Mouse (Mus musculus): ENCODE results near the gene Rab3b. TPM values are rescaled to one million over a fixed set of nuclear protein-coding genes. Genes with fewer than 3 reads are reported as not detected.
"Not testable (repeated sequence)": the region's sequence is repeated elsewhere in the genome, so short reads cannot be mapped to it uniquely, and the experiment has no call there.

The Rab3b gene
- polyA plus RNA-seq, 1 experiment, result 4.1 TPM

- TF ChIP-seq MAX (IDR thresholded peaks at IDR 0.05) (no peak), MYOG (IDR thresholded peaks at IDR 0.05; ENCODE audit: control insufficient read depth, extremely low read depth, insufficient read length) (no peak), USF1 (IDR thresholded peaks at IDR 0.05; ENCODE audit: low read depth) (no peak), FOSL1 (IDR thresholded peaks at IDR 0.05; ENCODE audit: insufficient read depth, low read length, poor library complexity, severe bottlenecking) (no peak), MYOD1 (IDR thresholded peaks at IDR 0.05; ENCODE audit: control insufficient read depth, insufficient read length, low read depth) (no peak), CTCF (IDR thresholded peaks at IDR 0.05; ENCODE audit: control insufficient read depth, insufficient read depth, insufficient read length) (no peak), CEBPB (IDR thresholded peaks at IDR 0.05; ENCODE audit: low read depth) (no peak)
Observed at GRCm38 (mm10) chr4:108909872-108910425, 31.1 kb downstream of the Rab3b start.

GRCm38 (mm10) chr4:108911866-108912265, 33.0 kb downstream of the Rab3b start:
- H3K36me3 ChIP-seq (ENCODE audit: control insufficient read depth, insufficient read depth), result no peaks in the 10 kb centered on the region
- H3K79me3 ChIP-seq (ENCODE audit: low read depth), result no peaks in the 10 kb centered on the region
- H3K4me3 ChIP-seq (ENCODE audit: insufficient read depth, poor library complexity, severe bottlenecking), result no peak overlapping the region
- no peaks in the 10 kb centered on the region for H3K27me3 ChIP-seq (ENCODE audit: control insufficient read depth, insufficient read depth, insufficient read length)
- no peaks in the 10 kb centered on the region for H3K79me2 ChIP-seq (ENCODE audit: control insufficient read depth, insufficient read depth)
- H3ac ChIP-seq (ENCODE audit: control insufficient read depth, insufficient read length, low read depth), result no peak overlapping the region
- TF ChIP-seq FOSL1 (IDR thresholded peaks at IDR 0.05; ENCODE audit: insufficient read depth, low read length, poor library complexity, severe bottlenecking), result no peak
- no peak for TF ChIP-seq CEBPB (IDR thresholded peaks at IDR 0.05; ENCODE audit: low read depth)
- TF ChIP-seq MYOD1 (IDR thresholded peaks at IDR 0.05; ENCODE audit: control insufficient read depth, insufficient read length, low read depth), result no peak
- no peak for TF ChIP-seq USF1 (IDR thresholded peaks at IDR 0.05; ENCODE audit: low read depth)
- no peak for TF ChIP-seq MAX (IDR thresholded peaks at IDR 0.05)
- TF ChIP-seq CTCF (IDR thresholded peaks at IDR 0.05; ENCODE audit: control insufficient read depth, insufficient read depth, insufficient read length), result no peak
- TF ChIP-seq MYOG (IDR thresholded peaks at IDR 0.05; ENCODE audit: control insufficient read depth, extremely low read depth, insufficient read length), result no peak

More at GRCm38 (mm10) chr4:108909872-108910425, 31.1 kb downstream of the Rab3b start:
- Histone ChIP-seq H3K27me3 (ENCODE audit: control insufficient read depth, insufficient read depth, insufficient read length) (no peaks in the 10 kb centered on the region), H3K36me3 (ENCODE audit: control insufficient read depth, insufficient read depth) (no peaks in the 10 kb centered on the region), H3K79me2 (ENCODE audit: control insufficient read depth, insufficient read depth) (no peaks in the 10 kb centered on the region), H3ac (ENCODE audit: control insufficient read depth, insufficient read length, low read depth) (no peak overlapping the region), H3K4me3 (ENCODE audit: insufficient read depth, poor library complexity, severe bottlenecking) (no peak overlapping the region), H3K79me3 (ENCODE audit: low read depth) (no peaks in the 10 kb centered on the region)

- Histone ChIP-seq H3ac (ENCODE audit: control insufficient read depth, insufficient read length, low read depth) (no peak overlapping the region), H3K79me2 (ENCODE audit: control insufficient read depth, insufficient read depth) (no peaks in the 10 kb centered on the region), H3K79me3 (ENCODE audit: low read depth) (no peaks in the 10 kb centered on the region), H3K36me3 (ENCODE audit: control insufficient read depth, insufficient read depth) (no peaks in the 10 kb centered on the region), H3K4me3 (ENCODE audit: insufficient read depth, poor library complexity, severe bottlenecking) (no peak overlapping the region), H3K27me3 (ENCODE audit: control insufficient read depth, insufficient read depth, insufficient read length) (no peaks in the 10 kb centered on the region)
- TF ChIP-seq MAX (IDR thresholded peaks at IDR 0.05) (no peak), MYOD1 (IDR thresholded peaks at IDR 0.05; ENCODE audit: control insufficient read depth, insufficient read length, low read depth) (no peak), USF1 (IDR thresholded peaks at IDR 0.05; ENCODE audit: low read depth) (no peak), CEBPB (IDR thresholded peaks at IDR 0.05; ENCODE audit: low read depth) (no peak), MYOG (IDR thresholded peaks at IDR 0.05; ENCODE audit: control insufficient read depth, extremely low read depth, insufficient read length) (no peak), FOSL1 (IDR thresholded peaks at IDR 0.05; ENCODE audit: insufficient read depth, low read length, poor library complexity, severe bottlenecking) (no peak), CTCF (IDR thresholded peaks at IDR 0.05; ENCODE audit: control insufficient read depth, insufficient read depth, insufficient read length) (no peak)
Observed at GRCm38 (mm10) chr4:108913180-108913579, 34.3 kb downstream of the Rab3b start.

- no peak overlapping the region for H3ac ChIP-seq (ENCODE audit: control insufficient read depth, insufficient read length, low read depth)
- H3K79me2 ChIP-seq (ENCODE audit: control insufficient read depth, insufficient read depth), result no peaks in the 10 kb centered on the region
- H3K27me3 ChIP-seq (ENCODE audit: control insufficient read depth, insufficient read depth, insufficient read length), result no peaks in the 10 kb centered on the region
- no peak for TF ChIP-seq MYOG (IDR thresholded peaks at IDR 0.05; ENCODE audit: control insufficient read depth, extremely low read depth, insufficient read length)
- no peak for TF ChIP-seq USF1 (IDR thresholded peaks at IDR 0.05; ENCODE audit: low read depth)
- TF ChIP-seq CEBPB (IDR thresholded peaks at IDR 0.05; ENCODE audit: low read depth), result no peak
- TF ChIP-seq CTCF (IDR thresholded peaks at IDR 0.05; ENCODE audit: control insufficient read depth, insufficient read depth, insufficient read length), result no peak
- TF ChIP-seq MAX (IDR thresholded peaks at IDR 0.05), result no peak
- H3K79me3 ChIP-seq (ENCODE audit: low read depth), result no peaks in the 10 kb centered on the region
- no peak overlapping the region for H3K4me3 ChIP-seq (ENCODE audit: insufficient read depth, poor library complexity, severe bottlenecking)
- H3K36me3 ChIP-seq (ENCODE audit: control insufficient read depth, insufficient read depth), result no peaks in the 10 kb centered on the region
Observed at GRCm38 (mm10) chr4:108914391-108914790, 35.5 kb downstream of the Rab3b start.

- H3K4me3 ChIP-seq (ENCODE audit: insufficient read depth, poor library complexity, severe bottlenecking), result no peak overlapping the region
- H3K79me2 ChIP-seq (ENCODE audit: control insufficient read depth, insufficient read depth), result no peaks in the 10 kb centered on the region
- TF ChIP-seq MAX (IDR thresholded peaks at IDR 0.05) (no peak), FOSL1 (IDR thresholded peaks at IDR 0.05; ENCODE audit: insufficient read depth, low read length, poor library complexity, severe bottlenecking) (no peak), CTCF (IDR thresholded peaks at IDR 0.05; ENCODE audit: control insufficient read depth, insufficient read depth, insufficient read length) (no peak), MYOD1 (IDR thresholded peaks at IDR 0.05; ENCODE audit: control insufficient read depth, insufficient read length, low read depth) (no peak), USF1 (IDR thresholded peaks at IDR 0.05; ENCODE audit: low read depth) (no peak), MYOG (IDR thresholded peaks at IDR 0.05; ENCODE audit: control insufficient read depth, extremely low read depth, insufficient read length) (no peak)
- no peak overlapping the region for H3ac ChIP-seq (ENCODE audit: control insufficient read depth, insufficient read length, low read depth)
- H3K27me3 ChIP-seq (ENCODE audit: control insufficient read depth, insufficient read depth, insufficient read length), result no peaks in the 10 kb centered on the region
- no peaks in the 10 kb centered on the region for H3K79me3 ChIP-seq (ENCODE audit: low read depth)
- H3K36me3 ChIP-seq (ENCODE audit: control insufficient read depth, insufficient read depth), result no peaks in the 10 kb centered on the region
Observed at GRCm38 (mm10) chr4:108915101-108915500, 36.2 kb downstream of the Rab3b start.

- Histone ChIP-seq H3K36me3 (ENCODE audit: control insufficient read depth, insufficient read depth) (no peaks in the 10 kb centered on the region), H3K79me2 (ENCODE audit: control insufficient read depth, insufficient read depth) (no peaks in the 10 kb centered on the region), H3ac (ENCODE audit: control insufficient read depth, insufficient read length, low read depth) (no peak overlapping the region), H3K27me3 (ENCODE audit: control insufficient read depth, insufficient read depth, insufficient read length) (no peaks in the 10 kb centered on the region), H3K4me3 (ENCODE audit: insufficient read depth, poor library complexity, severe bottlenecking) (no peak overlapping the region), H3K79me3 (ENCODE audit: low read depth) (no peaks in the 10 kb centered on the region)
- no peak for TF ChIP-seq MYOG (IDR thresholded peaks at IDR 0.05; ENCODE audit: control insufficient read depth, extremely low read depth, insufficient read length)
- no peak for TF ChIP-seq CTCF (IDR thresholded peaks at IDR 0.05; ENCODE audit: control insufficient read depth, insufficient read depth, insufficient read length)
- no peak for TF ChIP-seq CEBPB (IDR thresholded peaks at IDR 0.05; ENCODE audit: low read depth)
- TF ChIP-seq MYOD1 (IDR thresholded peaks at IDR 0.05; ENCODE audit: control insufficient read depth, insufficient read length, low read depth), result no peak
- no peak for TF ChIP-seq FOSL1 (IDR thresholded peaks at IDR 0.05; ENCODE audit: insufficient read depth, low read length, poor library complexity, severe bottlenecking)
- no peak for TF ChIP-seq USF1 (IDR thresholded peaks at IDR 0.05; ENCODE audit: low read depth)
- TF ChIP-seq MAX (IDR thresholded peaks at IDR 0.05), result no peak
Observed at GRCm38 (mm10) chr4:108917654-108918053, 38.8 kb downstream of the Rab3b start.

- H3K27me3 ChIP-seq (ENCODE audit: control insufficient read depth, insufficient read depth, insufficient read length); H3K36me3 ChIP-seq (ENCODE audit: control insufficient read depth, insufficient read depth); H3K79me3 ChIP-seq (ENCODE audit: low read depth); H3K4me3 ChIP-seq (ENCODE audit: insufficient read depth, poor library complexity, severe bottlenecking); H3K79me2 ChIP-seq (ENCODE audit: control insufficient read depth, insufficient read depth); H3ac ChIP-seq (ENCODE audit: control insufficient read depth, insufficient read length, low read depth): not testable (repeated sequence)
Observed at GRCm38 (mm10) chr4:108927945-108928344, 49.1 kb downstream of the Rab3b start.

All from C2C12 (cell line).